Mouse (Mus musculus): ENCODE measurements around the gene Fmo2.

DNA sequence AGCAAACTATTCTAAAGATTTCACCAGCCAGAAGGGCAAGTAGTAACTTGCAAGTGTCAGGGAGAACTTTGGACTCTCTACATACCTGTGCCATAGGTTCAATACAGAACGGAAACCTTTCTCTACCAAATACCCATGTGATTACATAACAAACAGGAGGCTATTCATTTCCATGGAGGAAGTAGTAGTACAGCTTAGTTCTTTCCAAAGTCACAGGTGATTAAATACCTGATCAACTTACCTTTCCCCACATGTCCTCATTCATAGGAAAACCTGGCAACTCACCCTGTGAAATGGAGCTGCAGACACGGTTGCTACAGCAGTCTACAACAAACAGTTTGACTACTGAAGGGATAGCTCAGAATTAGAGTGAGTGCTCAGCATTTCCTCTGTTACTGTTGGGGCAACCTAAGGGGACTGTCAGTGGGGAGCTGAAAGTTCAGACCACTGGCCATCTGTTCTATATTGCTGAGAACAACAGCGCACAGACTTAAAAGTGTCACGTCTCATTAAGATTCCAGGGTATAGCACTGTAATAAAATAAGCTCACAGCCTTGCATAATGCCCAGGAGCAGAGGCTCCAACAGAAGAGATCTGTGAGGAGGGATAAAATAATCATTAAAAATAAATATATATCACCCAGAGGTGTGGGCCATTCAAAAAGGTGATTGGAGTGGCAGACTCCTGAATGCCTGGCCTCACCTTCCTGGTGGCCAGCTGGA is 48.5 kb upstream of the Fmo2 start:
- TF ChIP-seq CTCF (IDR thresholded peaks at IDR 0.05; ENCODE audit: borderline replicate concordance, insufficient read depth, low read depth, low read length), result no peak
- no peak for TF ChIP-seq POLR2A (IDR thresholded peaks at IDR 0.05; ENCODE audit: borderline replicate concordance, insufficient read depth, low read length)
